1 mouse cellular context compared by ENCODE assay signal in the genomic region with DNA sequence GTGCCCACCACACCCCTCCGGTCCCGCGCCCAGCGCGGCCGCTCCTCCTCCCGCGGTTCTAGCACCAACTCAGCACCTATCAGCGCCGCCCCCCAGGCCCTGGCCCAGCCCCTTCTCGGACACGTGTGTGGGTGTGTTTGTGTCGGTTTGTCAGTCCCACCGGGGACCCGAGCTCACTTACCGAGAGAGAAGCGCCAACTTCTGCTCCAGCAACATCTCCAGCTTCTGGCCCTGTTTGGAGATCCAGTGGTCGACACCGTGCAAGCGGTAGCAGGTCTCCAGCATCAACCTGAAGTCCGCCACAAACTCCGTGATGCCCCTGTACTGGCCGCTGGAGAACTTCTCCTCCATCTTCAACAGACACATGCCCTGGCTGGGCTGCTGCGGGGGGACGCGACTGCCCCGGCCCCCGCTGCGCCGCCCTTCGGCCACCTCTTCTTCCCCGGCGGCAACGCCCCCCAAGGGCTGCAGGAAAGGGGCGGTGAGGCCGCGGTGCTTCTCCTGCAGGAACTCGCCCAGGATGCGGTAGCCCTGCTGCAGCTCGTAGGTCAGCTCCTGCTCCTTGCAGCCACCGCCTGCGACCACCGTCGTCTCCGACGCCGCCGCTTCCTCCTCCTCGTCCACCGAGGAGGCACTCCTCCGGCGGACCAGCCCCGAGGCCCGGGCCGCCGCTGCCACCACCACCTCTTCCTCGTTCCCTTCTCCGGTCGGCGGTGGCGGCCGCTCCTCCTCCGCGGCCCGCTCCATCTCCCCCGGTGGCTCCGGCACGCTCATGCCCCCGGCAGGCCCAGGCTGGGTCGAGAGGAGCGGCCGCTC.
TF ChIP-seq lines count a peak whose summit lies in the region.

No protein-coding gene starts in this region.

TF ChIP-seq in CH12.LX, 34 proteins besides CTCF, POLR2A, EP300 and RAD21:
- no peak for TF ChIP-seq CHD2 (IDR thresholded peaks at IDR 0.05; ENCODE audit: low read length)
- no peak for TF ChIP-seq JUN (IDR thresholded peaks at IDR 0.05; ENCODE audit: insufficient read depth, low read depth, low read length)
- TF ChIP-seq USF2 (conservative IDR thresholded peaks at IDR 0.05; ENCODE audit: low read depth, low read length): no peak
- no peak for TF ChIP-seq PAX5 (IDR thresholded peaks at IDR 0.05; ENCODE audit: low read length)
- no peak for TF ChIP-seq SMC3 (IDR thresholded peaks at IDR 0.05; ENCODE audit: low read depth, low read length)
- no peak for TF ChIP-seq MEF2A (IDR thresholded peaks at IDR 0.05; ENCODE audit: borderline replicate concordance, low read depth, low read length)
- no peak for TF ChIP-seq ETS1 (conservative IDR thresholded peaks at IDR 0.05; ENCODE audit: low read depth, low read length)
- TF ChIP-seq MYC (IDR thresholded peaks at IDR 0.05; ENCODE audit: low read depth, low read length): peak; percentile 7; the same call in 1 of the 2 replicates
- TF ChIP-seq TCF12 (IDR thresholded peaks at IDR 0.05; ENCODE audit: low read depth, low read length): peak; percentile 30; the same call in 1 of the 2 replicates
- TF ChIP-seq ZC3H11A (IDR thresholded peaks at IDR 0.05; ENCODE audit: low read depth, low read length): no peak
- 0 out of 2 replicates have a peak, but pooled peaks have one; percentile 44 for TF ChIP-seq USF1 (IDR thresholded peaks at IDR 0.05; ENCODE audit: low read depth, low read length)
- peak; percentile 44; the same call in 1 of the 2 replicates for TF ChIP-seq MAZ (IDR thresholded peaks at IDR 0.05; ENCODE audit: low read depth, low read length)
- TF ChIP-seq POLR2AphosphoS2 (IDR thresholded peaks at IDR 0.05; ENCODE audit: low read depth, low read length): no peak
- peak; percentile 28 for TF ChIP-seq HCFC1 (IDR thresholded peaks at IDR 0.05; ENCODE audit: low read depth, low read length)
- TF ChIP-seq RCOR1 (conservative IDR thresholded peaks at IDR 0.05; ENCODE audit: low read depth, low read length): no peak
- no peak for TF ChIP-seq CHD1 (IDR thresholded peaks at IDR 0.05; ENCODE audit: low read depth, low read length)
- TF ChIP-seq ELF1 (IDR thresholded peaks at IDR 0.05; ENCODE audit: low read depth, low read length): no peak
- no peak for TF ChIP-seq IRF4 (IDR thresholded peaks at IDR 0.05; ENCODE audit: low read depth, low read length)
- peak; percentile 98 for TF ChIP-seq MXI1 (IDR thresholded peaks at IDR 0.05; ENCODE audit: low read depth, low read length)
- TF ChIP-seq NELFE (IDR thresholded peaks at IDR 0.05; ENCODE audit: low read depth, low read length): no peak
- TF ChIP-seq E2F4 (IDR thresholded peaks at IDR 0.05; ENCODE audit: insufficient replicate concordance, low read depth, low read length): no peak
- no peak for TF ChIP-seq ZKSCAN1 (IDR thresholded peaks at IDR 0.05; ENCODE audit: borderline replicate concordance, low read depth, low read length)
- TF ChIP-seq NRF1 (IDR thresholded peaks at IDR 0.05; ENCODE audit: low read depth, low read length): 0 out of 2 replicates have a peak, but pooled peaks have one; percentile 11
- no peak for TF ChIP-seq TBP (conservative IDR thresholded peaks at IDR 0.05; ENCODE audit: low read depth, low read length)
- peak; percentile 41; the same call in 1 of the 2 replicates for TF ChIP-seq UBTF (IDR thresholded peaks at IDR 0.05; ENCODE audit: low read depth, low read length)
- TF ChIP-seq ZNF384 (IDR thresholded peaks at IDR 0.05; ENCODE audit: low read depth, low read length): no peak
- TF ChIP-seq SIN3A (IDR thresholded peaks at IDR 0.05; ENCODE audit: low read length): peak; percentile 98
- peak; percentile 45; the same call in 1 of the 2 replicates for TF ChIP-seq BHLHE40 (IDR thresholded peaks at IDR 0.05; ENCODE audit: low read depth, low read length)
- no peak for TF ChIP-seq GABPA (IDR thresholded peaks at IDR 0.05; ENCODE audit: insufficient replicate concordance, low read depth, low read length)
- TF ChIP-seq JUND (conservative IDR thresholded peaks at IDR 0.05; ENCODE audit: low read depth, low read length): no peak
- no peak for TF ChIP-seq ZMIZ1 (IDR thresholded peaks at IDR 0.05; ENCODE audit: low read depth, low read length)
- TF ChIP-seq MAFK (IDR thresholded peaks at IDR 0.05; ENCODE audit: insufficient replicate concordance, low read length): no peak
- peak; percentile 90 for TF ChIP-seq MAX (IDR thresholded peaks at IDR 0.05; ENCODE audit: low read length)
- TF ChIP-seq KAT2A (IDR thresholded peaks at IDR 0.05; ENCODE audit: insufficient replicate concordance, low read length): no peak
